Mouse (Mus musculus) right cerebral cortex, postnatal 36 days (tissue): ENCODE data around the gene Hist1h2ai.
"Not testable (repeated sequence)": the region's sequence is repeated elsewhere in the genome, so short reads cannot be mapped to it uniquely, and the experiment has no call there.

Experiments used
- DNase-seq, 2 experiments: peaks; one replicate each; pipeline ENCODE4 v3.0.0; 2022; ENCODE audit warnings: low spot score in 2 of 2, mixed read lengths in 1 of 2

Hist1h2ai gene

DNA sequence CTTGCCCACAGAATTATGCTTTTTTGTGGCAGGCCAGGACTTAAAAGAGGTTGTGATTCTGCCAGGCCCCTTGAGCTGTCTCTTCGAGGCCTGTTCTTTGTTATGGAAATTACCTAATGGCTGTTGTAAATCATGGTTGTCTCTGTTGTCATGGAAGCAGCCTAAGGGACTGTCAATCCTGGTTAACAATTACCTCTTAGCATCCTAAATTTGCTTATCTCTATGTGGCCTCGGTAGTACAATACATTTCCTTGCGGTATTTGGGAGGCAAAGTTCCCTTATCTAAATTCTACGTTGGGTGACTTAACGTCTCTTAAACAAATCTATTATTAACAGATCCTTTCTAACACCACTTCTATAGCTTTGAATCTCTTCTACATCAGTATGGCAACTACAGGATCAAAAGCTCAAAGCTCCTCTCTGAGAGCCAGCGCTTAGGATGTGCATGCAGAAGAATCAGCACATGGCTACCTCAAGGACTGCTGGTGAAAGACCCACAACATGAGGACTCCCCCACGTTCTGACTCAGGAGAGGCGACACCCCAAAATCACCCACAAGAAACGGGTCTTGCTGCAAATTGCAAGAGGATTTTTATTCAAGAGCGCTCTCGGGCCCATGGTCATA lies 11.8 kb downstream of the Hist1h2ai start:
- DNase-seq, result no peak

DNA sequence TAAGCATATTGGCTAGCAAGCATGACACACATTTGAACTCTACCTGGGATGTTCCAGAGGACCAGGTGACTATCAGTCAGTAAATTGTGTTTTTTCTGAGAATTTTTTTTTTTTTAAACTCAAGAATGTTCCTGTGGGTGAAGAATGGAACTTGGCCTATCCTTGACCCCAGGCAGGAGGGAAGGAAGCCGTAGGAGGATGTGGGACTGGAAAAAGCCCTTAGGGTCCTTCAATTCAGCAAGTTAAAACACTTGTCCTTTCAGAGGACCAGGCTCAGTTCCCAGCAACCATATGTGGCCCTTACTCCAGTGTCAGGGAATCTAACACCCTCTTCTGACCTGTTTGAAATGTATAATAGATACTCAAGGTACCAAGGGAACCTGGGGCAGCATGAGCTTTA lies 13.3 kb downstream of the Hist1h2ai start:
- DNase-seq, result no peak

DNA sequence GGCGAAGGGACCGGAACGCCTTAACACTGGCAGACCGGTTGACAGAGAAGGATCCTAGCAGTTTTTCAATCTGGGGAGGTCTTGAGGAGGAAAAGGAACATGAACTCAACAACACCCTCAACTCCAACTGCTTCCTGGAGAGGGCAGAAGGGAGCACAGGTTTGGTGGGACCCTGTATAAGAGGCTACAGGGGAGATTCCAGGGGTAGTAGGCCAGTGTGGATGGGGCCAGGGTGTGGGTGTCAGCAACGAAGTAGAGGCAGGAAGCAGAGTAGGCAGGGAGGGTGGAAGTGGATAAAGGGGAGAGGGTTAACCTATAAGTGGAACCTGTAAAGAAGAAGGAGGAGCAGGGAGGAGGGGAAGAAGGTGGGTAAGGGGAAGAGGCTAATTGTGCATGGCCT lies 17.2 kb downstream of the Hist1h2ai start:
- DNase-seq, result no peak

DNA sequence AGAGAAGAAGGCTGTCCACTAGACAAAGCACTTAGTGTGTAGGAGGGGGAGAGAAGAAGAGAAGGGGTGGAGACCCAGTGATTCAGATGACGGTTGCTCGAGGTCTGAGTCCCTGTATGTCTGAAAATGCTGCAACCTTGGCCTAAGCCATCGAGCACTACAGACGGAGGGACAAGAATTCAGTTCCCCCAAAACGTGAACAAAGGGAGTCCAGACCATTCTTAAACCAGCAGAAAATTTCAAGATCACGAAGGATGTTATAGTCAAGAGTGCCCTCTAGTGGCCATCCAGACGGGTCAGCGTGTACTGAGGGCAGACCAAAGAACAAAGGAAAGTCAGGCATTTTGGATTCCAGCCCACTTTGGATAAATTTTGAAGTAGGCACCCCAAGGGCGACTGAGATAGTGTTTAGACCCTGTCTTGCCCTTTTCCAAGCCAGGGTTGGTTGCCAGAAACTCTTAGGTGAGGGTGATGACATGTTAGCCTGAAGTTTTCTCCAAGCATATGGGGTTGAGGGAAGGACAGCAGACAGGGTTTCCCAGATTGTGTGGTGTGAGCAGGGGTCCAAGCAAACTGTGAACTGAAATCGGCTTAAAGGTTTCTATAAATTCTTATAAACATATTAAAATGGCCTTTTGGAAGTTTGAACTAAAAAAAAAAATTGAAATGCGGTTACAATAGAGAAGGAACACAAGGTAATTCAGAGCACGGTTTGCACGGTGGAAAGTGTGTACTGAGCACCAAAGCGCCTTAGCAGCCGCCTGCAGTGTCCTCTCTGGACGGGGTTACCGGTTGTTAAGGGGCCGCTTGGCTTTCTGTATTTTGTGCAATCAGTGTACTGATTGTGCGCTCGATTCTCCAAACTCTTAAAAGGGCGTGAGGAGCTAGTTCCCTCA lies 18.0 kb downstream of the Hist1h2ai start:
- DNase-seq, result peak in 1 of 2 experiments; percentile 63

DNA sequence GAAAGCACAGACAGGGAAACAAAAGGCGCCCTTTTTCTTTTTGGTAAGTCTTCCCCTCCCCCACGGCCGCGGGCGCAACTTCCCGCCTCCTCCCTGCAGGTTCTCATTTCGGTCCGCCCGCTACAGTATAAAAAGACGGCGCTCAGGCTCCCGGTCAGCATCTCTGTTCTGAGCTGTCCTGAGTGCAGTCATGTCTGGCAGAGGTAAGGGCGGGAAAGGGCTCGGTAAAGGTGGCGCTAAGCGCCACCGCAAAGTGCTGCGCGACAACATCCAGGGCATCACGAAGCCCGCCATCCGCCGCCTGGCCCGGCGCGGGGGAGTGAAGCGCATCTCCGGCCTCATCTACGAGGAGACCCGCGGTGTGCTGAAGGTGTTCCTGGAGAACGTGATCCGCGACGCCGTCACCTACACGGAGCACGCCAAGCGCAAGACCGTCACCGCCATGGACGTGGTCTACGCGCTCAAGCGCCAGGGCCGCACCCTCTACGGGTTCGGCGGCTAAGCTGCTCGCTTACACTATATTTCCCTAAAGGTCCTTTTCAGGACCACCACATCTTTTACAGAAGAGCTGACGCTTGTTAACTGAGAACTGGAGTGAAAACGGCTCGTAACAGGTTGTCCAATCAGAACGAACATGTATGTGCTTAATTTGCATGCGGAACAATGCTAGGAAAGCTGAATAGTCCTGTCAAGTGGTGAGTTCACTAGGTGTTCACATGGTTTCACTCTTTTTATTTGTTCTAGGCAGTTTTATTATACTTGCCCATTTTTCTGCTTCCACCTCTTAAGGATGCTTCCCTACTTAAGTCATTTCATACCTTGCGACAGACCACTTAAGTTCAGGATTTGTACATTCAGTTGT lies 18.9 kb downstream of the Hist1h2ai start, which contains the start of gene Hist1h4j:
Gene Hist1h4j (plus strand): TSS at position 159 of the 862 bp plus-strand sequence.
- peak; percentile 54 to 69 for DNase-seq

DNA sequence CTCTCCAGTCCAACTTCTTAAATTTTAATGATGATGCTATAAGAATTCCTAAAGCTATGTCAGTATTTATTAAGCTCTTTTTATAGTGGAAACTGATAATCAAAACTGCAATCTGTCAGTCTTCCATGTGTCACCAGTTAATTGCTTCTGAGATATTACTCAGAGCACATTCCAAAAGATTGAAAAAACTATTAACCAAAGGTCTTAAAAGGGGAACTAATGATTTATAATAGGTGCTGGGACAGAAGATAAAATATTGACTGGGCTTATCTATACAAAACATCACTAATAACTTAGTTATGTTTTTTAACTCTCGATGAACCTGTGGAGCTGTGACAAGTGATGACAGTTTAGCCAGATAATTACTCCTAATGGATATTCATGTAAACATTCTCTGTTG lies 28.8 kb downstream of the Hist1h2ai start:
- no peak for DNase-seq

DNA sequence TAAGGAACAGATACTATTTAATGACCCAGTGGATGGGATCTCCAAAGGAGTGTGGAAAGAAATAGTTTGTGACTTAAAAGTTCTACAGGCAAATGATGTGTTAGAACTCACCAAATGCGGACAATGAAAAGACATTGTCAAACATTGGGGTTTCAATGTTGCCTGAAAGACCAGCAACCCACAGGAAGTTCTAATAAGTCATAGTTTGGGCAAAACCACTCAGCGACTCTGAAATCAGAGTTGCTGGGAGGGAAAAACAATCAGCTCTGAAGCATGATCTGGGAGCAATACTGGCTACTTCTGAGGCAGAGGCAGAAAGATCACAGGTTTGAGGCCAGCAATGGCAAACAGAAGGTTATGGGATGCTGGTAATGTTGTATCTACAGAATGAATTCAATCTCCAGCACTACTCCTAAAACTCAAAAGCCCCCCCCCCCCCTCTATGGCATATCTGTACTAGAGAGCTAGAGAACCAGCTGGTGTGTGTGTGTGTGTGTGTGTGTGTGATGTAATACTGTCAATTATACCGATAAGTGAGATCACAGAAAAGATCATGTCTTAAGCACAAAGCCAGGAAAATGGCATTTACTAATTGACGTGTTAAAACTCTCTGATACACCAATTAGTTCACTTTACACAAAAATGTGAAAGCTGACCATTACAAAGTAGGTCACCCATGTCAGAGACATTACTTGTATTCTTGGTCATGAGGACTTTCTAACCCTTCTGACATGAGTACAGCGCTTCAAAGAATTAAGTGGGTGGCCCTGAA lies 33.4 kb downstream of the Hist1h2ai start:
- no peak for DNase-seq

DNA sequence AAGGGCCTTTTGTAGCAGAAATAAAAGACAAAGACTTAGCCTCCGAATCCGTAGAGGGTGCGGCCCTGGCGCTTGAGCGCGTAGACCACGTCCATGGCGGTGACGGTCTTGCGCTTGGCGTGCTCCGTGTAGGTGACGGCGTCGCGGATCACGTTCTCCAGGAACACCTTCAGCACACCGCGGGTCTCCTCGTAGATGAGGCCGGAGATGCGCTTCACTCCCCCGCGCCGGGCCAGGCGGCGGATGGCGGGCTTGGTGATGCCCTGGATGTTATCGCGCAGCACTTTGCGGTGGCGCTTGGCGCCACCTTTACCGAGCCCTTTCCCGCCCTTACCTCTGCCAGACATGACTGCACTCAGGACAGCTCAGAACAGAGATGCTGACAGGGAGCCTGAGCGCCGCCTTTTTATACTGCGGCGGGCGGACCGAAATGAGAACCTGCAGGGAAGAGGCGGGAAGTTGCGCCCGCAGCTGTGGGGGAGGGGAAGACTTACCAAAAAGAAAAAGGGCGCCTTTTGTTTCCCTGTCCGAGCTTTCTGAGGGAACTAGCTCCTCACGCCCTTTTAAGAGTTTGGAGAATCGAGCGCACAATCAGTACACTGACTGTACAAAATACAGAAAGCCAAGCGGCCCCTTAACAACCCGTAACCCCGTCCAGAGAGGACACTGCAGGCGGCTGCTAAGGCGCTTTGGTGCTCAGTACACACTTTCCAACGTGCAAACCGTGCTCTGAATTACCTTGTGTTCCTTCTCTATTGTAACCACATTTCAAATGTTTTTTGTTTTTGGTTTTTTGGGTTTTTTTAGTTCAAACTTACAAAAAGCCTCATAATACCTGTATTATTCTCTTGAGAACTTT lies 34.2 kb downstream of the Hist1h2ai start, which contains the start of gene Hist1h4k:
Gene Hist1h4k (minus strand): TSS at position 347 of the 859 bp plus-strand sequence.
- peak; percentile 92 to 93 for DNase-seq

DNA sequence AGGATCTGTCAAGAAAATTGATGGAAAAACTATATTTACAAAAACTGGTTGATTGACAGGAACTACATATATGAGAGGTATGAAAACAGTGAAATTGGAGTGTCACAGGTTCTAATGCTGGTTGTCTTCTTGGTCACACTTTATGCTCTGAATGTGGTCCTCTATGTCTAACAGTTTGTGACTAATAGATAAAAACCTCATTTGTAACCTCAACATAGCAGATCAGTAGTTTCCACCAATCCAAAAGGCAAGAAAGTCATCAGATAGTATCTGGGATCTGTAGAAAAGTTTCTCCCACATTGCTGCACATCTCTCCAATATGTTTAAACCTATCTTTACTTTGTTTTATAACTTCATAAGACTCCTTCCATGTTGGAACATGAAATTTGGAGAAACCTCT lies 35.2 kb downstream of the Hist1h2ai start:
- no peak for DNase-seq

DNA sequence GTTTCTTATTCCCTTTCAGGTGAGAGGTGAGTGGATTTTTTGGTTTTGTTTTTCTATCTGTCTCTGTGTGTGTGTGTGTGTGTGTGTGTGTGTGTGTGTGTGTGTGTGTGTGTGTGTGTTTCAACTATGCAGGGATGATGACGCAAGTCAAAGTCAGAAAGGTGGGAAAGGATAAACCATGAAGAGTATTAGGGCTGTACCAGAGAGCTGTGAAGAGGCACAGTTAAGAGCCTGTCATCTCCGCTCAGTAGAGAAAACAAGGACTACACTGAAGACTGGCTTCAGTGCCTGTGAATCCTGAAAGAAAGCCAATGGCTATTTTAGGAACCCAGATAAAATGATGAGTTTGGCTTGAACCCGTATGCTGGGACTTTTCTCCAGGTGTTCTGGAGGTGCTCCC lies 35.6 kb downstream of the Hist1h2ai start:
- DNase-seq, result no peak

DNA sequence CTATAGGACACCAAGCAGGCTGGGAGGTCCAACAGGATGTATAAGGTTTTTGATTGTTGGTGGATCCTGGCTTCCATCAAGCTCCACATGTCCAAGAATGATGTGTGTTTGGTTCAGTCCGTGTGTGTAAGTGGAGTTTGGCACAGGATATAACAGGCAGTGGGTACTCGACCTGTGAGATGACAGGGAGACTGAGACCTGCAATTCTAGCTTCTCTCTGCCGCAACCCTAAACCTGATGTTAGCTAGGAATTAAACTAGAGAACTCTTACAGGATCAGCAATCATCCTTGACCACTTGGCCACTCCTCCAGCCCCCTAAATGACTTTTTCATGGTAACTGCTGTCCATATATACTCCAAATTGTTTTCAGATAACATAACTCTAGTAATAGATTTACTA lies 36.1 kb downstream of the Hist1h2ai start:
- no peak for DNase-seq

DNA sequence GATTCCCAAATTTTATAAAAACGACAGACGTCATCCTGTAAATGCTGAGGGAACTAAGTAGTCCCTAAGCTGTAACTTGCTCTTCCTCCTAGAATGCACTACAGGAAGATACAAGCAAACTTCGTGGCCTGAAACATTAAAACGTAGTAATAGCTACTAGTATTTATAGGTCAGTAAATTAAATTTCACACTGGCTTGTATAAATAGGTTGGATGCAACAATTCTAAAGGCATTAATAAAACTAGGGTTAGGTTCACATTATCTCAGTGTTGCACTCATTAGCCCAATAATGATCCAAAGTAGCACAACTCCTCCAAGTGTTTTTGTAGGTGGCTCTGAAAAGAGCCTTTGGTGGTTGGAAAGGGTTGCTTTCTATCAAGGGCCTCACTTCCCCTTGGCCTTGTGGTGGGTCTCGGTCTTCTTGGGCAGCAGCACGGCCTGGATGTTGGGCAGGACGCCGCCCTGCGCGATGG lies 36.9 kb downstream of the Hist1h2ai start:
- no peak for DNase-seq

DNA sequence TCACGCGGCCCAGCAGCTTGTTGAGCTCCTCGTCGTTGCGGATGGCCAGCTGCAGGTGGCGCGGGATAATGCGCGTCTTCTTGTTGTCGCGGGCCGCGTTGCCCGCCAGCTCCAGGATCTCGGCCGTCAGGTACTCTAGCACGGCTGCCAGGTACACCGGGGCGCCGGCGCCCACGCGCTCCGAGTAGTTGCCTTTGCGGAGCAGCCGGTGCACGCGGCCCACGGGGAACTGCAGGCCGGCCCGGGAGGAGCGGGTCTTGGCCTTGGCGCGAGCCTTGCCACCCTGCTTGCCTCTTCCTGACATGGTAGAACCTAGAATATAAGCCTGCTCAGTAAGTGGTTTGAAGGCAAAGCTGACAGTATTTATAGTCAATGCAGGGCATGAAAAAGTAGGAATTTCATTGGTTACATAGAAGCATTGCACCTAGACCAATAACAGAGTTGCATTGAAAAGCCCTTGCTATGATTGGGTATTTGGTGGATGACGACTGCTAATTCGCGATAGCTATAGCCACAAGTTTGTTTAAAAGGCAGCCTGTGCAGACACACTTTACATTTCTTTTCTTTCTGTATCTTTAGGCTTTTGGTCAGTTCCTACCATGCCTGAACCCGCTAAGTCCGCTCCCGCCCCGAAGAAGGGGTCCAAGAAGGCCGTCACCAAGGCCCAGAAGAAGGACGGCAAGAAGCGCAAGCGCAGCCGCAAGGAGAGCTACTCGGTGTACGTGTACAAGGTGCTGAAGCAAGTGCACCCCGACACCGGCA lies 37.5 kb downstream of the Hist1h2ai start, which contains the start of the genes Hist1h2ak and Hist1h2bn:
Gene Hist1h2ak (minus strand): TSS at position 304 of the 762 bp plus-strand sequence.
Gene Hist1h2bn (plus strand): TSS at position 600 of the 762 bp plus-strand sequence.
- peak; percentile 61 to 85 for DNase-seq

DNA sequence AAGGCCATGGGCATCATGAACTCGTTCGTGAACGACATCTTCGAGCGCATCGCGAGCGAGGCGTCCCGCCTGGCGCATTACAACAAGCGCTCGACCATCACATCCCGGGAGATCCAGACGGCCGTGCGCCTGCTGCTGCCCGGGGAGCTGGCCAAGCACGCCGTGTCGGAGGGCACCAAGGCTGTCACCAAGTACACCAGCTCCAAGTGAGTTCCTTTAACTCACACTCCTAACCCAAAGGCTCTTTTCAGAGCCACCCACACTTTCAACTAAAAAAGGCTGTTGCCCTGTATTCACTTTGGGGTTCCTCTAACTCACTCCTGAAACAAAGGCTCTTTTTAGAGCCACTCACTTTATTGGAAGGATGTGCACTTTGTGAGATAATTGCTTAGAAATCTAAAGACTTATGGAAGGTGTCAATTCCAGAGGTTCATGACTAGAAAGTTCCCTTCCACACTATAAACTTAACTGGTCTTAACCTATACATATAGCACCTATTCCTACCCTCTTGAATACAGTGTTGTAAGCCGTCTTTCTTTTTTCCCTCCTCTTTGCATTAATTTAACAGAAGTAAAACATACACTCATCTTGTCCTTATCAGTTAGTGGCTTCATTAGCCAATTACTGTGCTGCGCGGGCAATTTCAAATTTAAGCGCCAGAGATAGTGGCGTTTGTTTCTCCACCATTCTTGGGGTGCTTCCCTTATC lies 38.2 kb downstream of the Hist1h2ai start:
- DNase-seq, result not testable (repeated sequence)

DNA sequence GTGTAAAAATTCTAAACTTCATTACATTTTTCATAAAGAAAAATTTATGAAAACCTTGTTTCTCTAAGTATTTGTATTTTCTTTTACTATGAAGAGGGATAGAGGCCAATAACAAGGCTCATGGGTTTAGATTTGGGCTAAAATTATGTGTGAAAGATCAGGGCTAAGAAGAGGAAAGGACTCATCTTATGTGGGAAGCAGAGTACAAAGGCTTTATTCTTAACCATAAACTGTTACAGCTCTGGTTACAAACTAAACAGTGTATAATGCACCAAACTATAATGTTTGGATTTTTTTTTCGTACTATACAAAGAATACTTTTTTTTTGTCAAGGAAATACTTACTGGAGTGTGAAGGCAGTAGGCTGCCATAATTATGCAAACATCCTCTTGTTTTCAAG lies 39.5 kb downstream of the Hist1h2ai start:
- DNase-seq, result no peak
